ENCODE assay signal across 8 mouse cellular contexts in genomic region chr8:124256841-124257240, GRCm38 (mm10). TPM values are rescaled to one million over a fixed set of nuclear protein-coding genes. Genes with fewer than 3 reads are reported as not detected.
DNase-seq lines count a peak whose midpoint lies in the region; ATAC-seq and TF ChIP-seq lines count a peak whose summit lies in the region.

No protein-coding gene starts in this region.

- no peaks in the 10 kb centered on the region for H3K36me3 ChIP-seq in thymus, adult 2 months (ENCODE audit: control insufficient read depth, insufficient read depth, low read length)
- no peaks in the 10 kb centered on the region for H3K36me3 ChIP-seq in intestine, embryonic 16.5 days (ENCODE audit: control insufficient read depth, insufficient read depth, low read length)
- H3K36me3 ChIP-seq in stomach, postnatal 0 days (ENCODE audit: control insufficient read depth, insufficient read depth, low read length): no peaks in the 10 kb centered on the region

- H3K4me3 ChIP-seq in thymus, adult 2 months (ENCODE audit: control insufficient read depth, insufficient read depth, low read length): no peak overlapping the region
- no peak overlapping the region for H3K4me3 ChIP-seq in intestine, embryonic 16.5 days (ENCODE audit: low read length)
- H3K4me3 ChIP-seq in stomach, postnatal 0 days (ENCODE audit: low read depth, low read length): no peak overlapping the region

- H3K9ac ChIP-seq in intestine, embryonic 16.5 days (ENCODE audit: low read depth, low read length): peak overlapping the region; percentile 30; the same call in 1 of the 2 replicates
- H3K9ac ChIP-seq in stomach, postnatal 0 days (ENCODE audit: low read length): no peak overlapping the region

- peak; percentile 50 for ATAC-seq in intestine, embryonic 16.5 days
- peak; percentile 13; the same call in 1 of the 2 replicates for ATAC-seq in stomach, postnatal 0 days (ENCODE audit: low FRiP score, low TSS enrichment)

- H3K27ac ChIP-seq in thymus, adult 2 months (ENCODE audit: control insufficient read depth, insufficient read depth, low read length): peak overlapping the region; percentile 26; the same call in 1 of the 2 replicates
- peak overlapping the region; percentile 57 for H3K27ac ChIP-seq in intestine, embryonic 16.5 days (ENCODE audit: low read length)
- peak overlapping the region; percentile 30; the same call in 1 of the 2 replicates for H3K27ac ChIP-seq in stomach, postnatal 0 days (replicated peaks)

- WGBS in thymus, adult 2 months: 37% methylated on average over 9 of the region's 9 CpGs
- WGBS in intestine, embryonic 16.5 days: 49% methylated on average over 9 of the region's 9 CpGs
- WGBS in stomach, postnatal 0 days: 46% methylated on average over 9 of the region's 9 CpGs

- no peak overlapping the region for H3K4me2 ChIP-seq in intestine, embryonic 16.5 days (ENCODE audit: low read depth, low read length)
- no peak overlapping the region for H3K4me2 ChIP-seq in stomach, postnatal 0 days (replicated peaks; ENCODE audit: low read depth)

- H3K4me1 ChIP-seq in thymus, adult 2 months (replicated peaks; ENCODE audit: control insufficient read depth, insufficient read depth, low read length): peaks cover 82% of the 10 kb centered on the region
- H3K4me1 ChIP-seq in intestine, embryonic 16.5 days (ENCODE audit: control insufficient read depth, insufficient read depth, low read length): peaks cover 43% of the 10 kb centered on the region
- peaks cover 13% of the 10 kb centered on the region; the same call in 1 of the 2 replicates for H3K4me1 ChIP-seq in stomach, postnatal 0 days (replicated peaks; ENCODE audit: control insufficient read depth, insufficient read depth)

- no peak for TF ChIP-seq EP300 in stomach, postnatal 0 days (optimal IDR thresholded peaks at IDR 0.05)

- TF ChIP-seq CTCF in thymus, adult 2 months (IDR thresholded peaks at IDR 0.05; ENCODE audit: borderline replicate concordance, control insufficient read depth, extremely low read depth, insufficient read depth, low read length, poor library complexity): no peak
- TF ChIP-seq CTCF in stomach, postnatal 0 days (IDR thresholded peaks at IDR 0.05; ENCODE audit: low read depth): no peak

- no peaks in the 10 kb centered on the region for H3K9me3 ChIP-seq in intestine, embryonic 16.5 days (ENCODE audit: control insufficient read depth, low read length)
- H3K9me3 ChIP-seq in stomach, postnatal 0 days (ENCODE audit: control insufficient read depth, low read length): no peaks in the 10 kb centered on the region

- DNase-seq in thymus, adult 2 months: no peak
- DNase-seq in thymus, postnatal 14 days: no peak
- peak; percentile 55 to 58 for DNase-seq in heart, adult 9 months (ENCODE audit: low spot score in 2 of 2)
- DNase-seq in stomach, postnatal 0 days (ENCODE audit: low spot score): no peak
- DNase-seq in urinary bladder, postnatal 4 days (ENCODE audit: low spot score in 2 of 2): no peak
- no peak for DNase-seq in natural killer cell, adult 2 months (ENCODE audit: low spot score in 2 of 2)
- DNase-seq in urinary bladder, postnatal 10 days (ENCODE audit: low spot score): no peak

- no peak for TF ChIP-seq POLR2A in thymus, adult 2 months (IDR thresholded peaks at IDR 0.05; ENCODE audit: control insufficient read depth, extremely low read depth, insufficient read depth, low read length, poor library complexity)

- H3K27me3 ChIP-seq in thymus, adult 2 months (ENCODE audit: control insufficient read depth, insufficient read depth, low read length): no peaks in the 10 kb centered on the region
- H3K27me3 ChIP-seq in intestine, embryonic 16.5 days (replicated peaks; ENCODE audit: control insufficient read depth, insufficient read depth, low read length): no peaks in the 10 kb centered on the region
- H3K27me3 ChIP-seq in stomach, postnatal 0 days (ENCODE audit: control insufficient read depth, insufficient read depth, low read length): no peaks in the 10 kb centered on the region

RNA-seq across cellular contexts. Expression of gene Galnt2, which starts 25.6 kb away (rescaled TPM):
- 22.2 and 29.0 TPM in 2 replicates for polyA plus RNA-seq in thymus, adult 2 months (2012; rRNA removed)
- 35.1 and 35.9 TPM in 2 replicates for polyA plus RNA-seq in intestine, embryonic 16.5 days (2015; fragmentation: Nextera tagmentation; extraction: Ambion mirVana)
- polyA plus RNA-seq in stomach, postnatal 0 days (2015; fragmentation: Nextera tagmentation; extraction: Ambion mirVana): 48.6 and 48.9 TPM in 2 replicates

Comparison
In these comparisons a context has a peak if more than half of its experiments do, and no peak if none do; other contexts are left out.
1. DNase-seq: peak in heart, adult 9 months (2 of 2); none in thymus, adult 2 months (single experiment), thymus, postnatal 14 days (single experiment), stomach, postnatal 0 days (single experiment), urinary bladder, postnatal 4 days (0 of 2), natural killer cell, adult 2 months (0 of 2) and urinary bladder, postnatal 10 days (single experiment).
2. Peak in every context shown above with its lines, with median percentiles within 50 percentile points of each other: H3K27ac ChIP-seq.